Comparison of ENCODE assay signal across 8 mouse cellular contexts in genomic region chr15:99029619-99030584, GRCm38 (mm10). TPM values are rescaled to one million over a fixed set of nuclear protein-coding genes. Genes with fewer than 3 reads are reported as not detected.
DNase-seq lines count a peak whose midpoint lies in the region; ATAC-seq and TF ChIP-seq lines count a peak whose summit lies in the region.

Gene Tuba1c, plus strand, starts transcription at chr15:99029891.

- ATAC-seq in monocyte, adult 5-6 weeks (replicated peaks; ENCODE audit: insufficient number of reproducible peaks, low FRiP score, low TSS enrichment, poor library complexity, severe bottlenecking), result peak; percentile 80

- peaks cover 10% of the 10 kb centered on the region for H3K36me3 ChIP-seq in embryonic facial prominence, embryonic 10.5 days (replicated peaks)
- peaks cover 5% of the 10 kb centered on the region for H3K36me3 ChIP-seq in liver, adult 2 months (ENCODE audit: control insufficient read depth, insufficient read depth, low read length)
- H3K36me3 ChIP-seq in testis, adult 2 months (ENCODE audit: control insufficient read depth, insufficient read depth, low read length), result no peaks in the 10 kb centered on the region

- WGBS in embryonic facial prominence, embryonic 10.5 days, result 2% methylated on average over 52 of the region's 52 CpGs
- under 1% methylated on average over 51 of the region's 52 CpGs for WGBS in liver, adult 2 months

- H3K79me2 ChIP-seq in liver, adult 2 months (ENCODE audit: control insufficient read depth, insufficient read depth, low read length), result 0 out of 2 replicates have a peak, but pooled peaks cover 5% of the 10 kb centered on the region

- H3K4me3 ChIP-seq in embryonic facial prominence, embryonic 10.5 days, result peak within 1 kb of the TSS; percentile 72
- H3K4me3 ChIP-seq in liver, adult 2 months (ENCODE audit: insufficient read depth, low read depth, low read length), result peak within 1 kb of the TSS; percentile 82
- peak within 1 kb of the TSS; percentile 73 for H3K4me3 ChIP-seq in testis, adult 2 months (ENCODE audit: control insufficient read depth, low read depth, low read length)

- peak within 1 kb of the TSS; percentile 89 for H3K9ac ChIP-seq in liver, adult 2 months (ENCODE audit: low read depth, low read length)

- peaks cover 45% of the 10 kb centered on the region for H3K4me1 ChIP-seq in embryonic facial prominence, embryonic 10.5 days
- peaks cover 27% of the 10 kb centered on the region for H3K4me1 ChIP-seq in liver, adult 2 months (ENCODE audit: control insufficient read depth, insufficient read depth, low read length)
- peaks cover 5% of the 10 kb centered on the region for H3K4me1 ChIP-seq in testis, adult 2 months (ENCODE audit: control insufficient read depth, insufficient read depth, low read length)

- peak within 1 kb of the TSS; percentile 90 for H3K27ac ChIP-seq in embryonic facial prominence, embryonic 10.5 days (replicated peaks)
- H3K27ac ChIP-seq in liver, adult 2 months (replicated peaks; ENCODE audit: insufficient read depth, low read depth, low read length), result peak within 1 kb of the TSS; percentile 94
- H3K27ac ChIP-seq in testis, adult 2 months (ENCODE audit: control insufficient read depth, insufficient read depth, low read depth, low read length), result peak within 1 kb of the TSS; percentile 59

- TF ChIP-seq POLR2A in liver, adult 2 months (IDR thresholded peaks at IDR 0.05; ENCODE audit: extremely low read depth, insufficient read depth, low read length), result peak; percentile 85; the same call in 1 of the 2 replicates
- peak; percentile 71 for TF ChIP-seq POLR2A in testis, adult 2 months (IDR thresholded peaks at IDR 0.05; ENCODE audit: control insufficient read depth, low read depth, low read length)

- DNase-seq in layer of hippocampus, adult 11-12 months (ENCODE audit: low spot score), result peak; percentile 63
- no peak for DNase-seq in layer of hippocampus, adult 9-10 months (ENCODE audit: low spot score)
- DNase-seq in embryonic facial prominence, embryonic 10.5 days (ENCODE audit: low spot score), result peak; percentile 96
- DNase-seq in heart, adult 8-10 months (ENCODE audit: low spot score), result peak; percentile 94
- peak; percentile 95 to 97 for DNase-seq in kidney, adult 8-10 months
- peak; percentile 94 for DNase-seq in liver, adult 2 months (ENCODE audit: extremely low read depth, low read depth, low spot score)

- TF ChIP-seq CTCF in liver, adult 2 months (IDR thresholded peaks at IDR 0.05; ENCODE audit: low read depth, low read length), result no peak
- TF ChIP-seq CTCF in testis, adult 2 months (IDR thresholded peaks at IDR 0.05; ENCODE audit: control insufficient read depth, insufficient read depth, insufficient replicate concordance, low read depth, low read length), result no peak

- H3K9me3 ChIP-seq in embryonic facial prominence, embryonic 10.5 days, result no peaks in the 10 kb centered on the region

- no peaks in the 10 kb centered on the region for H3K27me3 ChIP-seq in embryonic facial prominence, embryonic 10.5 days (replicated peaks; ENCODE audit: low read depth, poor library complexity, severe bottlenecking)
- no peaks in the 10 kb centered on the region for H3K27me3 ChIP-seq in liver, adult 2 months (ENCODE audit: control insufficient read depth, insufficient read depth, low read length)
- no peaks in the 10 kb centered on the region; the same call in none of the 2 replicates for H3K27me3 ChIP-seq in testis, adult 2 months (ENCODE audit: control insufficient read depth, insufficient read depth, low read length)

RNA-seq across cellular contexts. Expression of gene Tuba1c, which starts in this region (rescaled TPM):
- polyA plus RNA-seq in embryonic facial prominence, embryonic 10.5 days (2016; fragmentation: Nextera tagmentation; extraction: Ambion mirVana), result 141 and 144 TPM in 2 replicates
- 10 to 100 TPM; 32.2 to 40.4 (median 33.3) TPM for total RNA-seq in heart, adult 8-10 months (2022)
- total RNA-seq in liver, adult 2 months (2014; rRNA removed), result 60.9 and 85.4 TPM in 2 replicates
- 281 and 339 TPM in 2 replicates for polyA plus RNA-seq in liver, adult 2 months (2012; rRNA removed)
- total RNA-seq in monocyte, adult 5-6 weeks (2017), result 104 to 150 TPM (median 116 TPM) in 3 replicates
- 223 and 227 TPM in 2 replicates for polyA plus RNA-seq in testis, adult 2 months (2012; rRNA removed)
